Mouse (Mus musculus) midbrain, embryonic 11.5 days (tissue): ENCODE data around the gene Uck2. TPM values are rescaled to one million over a fixed set of nuclear protein-coding genes. Genes with fewer than 3 reads are reported as not detected.

Experiments
- ATAC-seq: fragments of 200-750 bp; cut with Nextera tagmentation; 2 replicates; pipeline ENCODE4 v1.8.0; 2017; ENCODE audit warnings: moderate TSS enrichment, moderate library complexity; ENCODE audit not compliant: low FRiP score
- DNase-seq: peaks from one replicate; pipeline ENCODE4 v3.0.0; 2015; ENCODE audit warnings: low spot score; ENCODE audit errors: missing footprints
- H3K27ac ChIP-seq: fragments of 300-500 bp; sonication (generic); 2 replicates; pipeline ENCODE4 v1.5.1; 2014; ENCODE audit warnings: low read depth, low read length
- H3K27me3 ChIP-seq: fragments of 300-500 bp; sonication (generic); 2 replicates; pipeline ENCODE4 v1.6.1; 2014; ENCODE audit warnings: mild to moderate bottlenecking, low read length, moderate library complexity, mixed read lengths; ENCODE audit not compliant: control insufficient read depth, insufficient read depth
- H3K36me3 ChIP-seq: fragments of 300-500 bp; sonication (generic); 2 replicates; pipeline ENCODE4 v1.6.1; 2014; ENCODE audit warnings: mild to moderate bottlenecking, low read length, moderate library complexity, mixed read lengths; ENCODE audit not compliant: control insufficient read depth, insufficient read depth
- H3K4me1 ChIP-seq: fragments of 300-500 bp; sonication (generic); 2 replicates; pipeline ENCODE4 v1.6.1; 2014; ENCODE audit warnings: low read length; ENCODE audit not compliant: control insufficient read depth, insufficient read depth
- H3K4me2 ChIP-seq: fragments of 300-500 bp; sonication (generic); 2 replicates; pipeline ENCODE4 v1.6.1; 2014; ENCODE audit warnings: mild to moderate bottlenecking, moderate library complexity
- H3K4me3 ChIP-seq: fragments of 300-500 bp; sonication (generic); 2 replicates; pipeline ENCODE4 v1.5.1; 2014; ENCODE audit warnings: low read depth, low read length
- H3K9ac ChIP-seq: fragments of 300-500 bp; sonication (generic); 2 replicates; pipeline ENCODE4 v1.6.1; 2014; ENCODE audit warnings: low read length
- H3K9me3 ChIP-seq: fragments of 300-500 bp; sonication (generic); 2 replicates; pipeline ENCODE4 v1.6.1; 2016; ENCODE audit warnings: low read length; ENCODE audit not compliant: control insufficient read depth
- WGBS: fragments of 180-500 bp; shearing (Covaris S2); extraction: QIAGEN DNeasy Blood & Tissue Kit; methylation state at CpG from one replicate; pipeline ENCODE4 v1.1.7; 2014; 5-methylcytosine and 5-hydroxymethylcytosine counted together
- polyA plus RNA-seq: library from polyadenylated mRNA; unstranded; fragments of >200 nt; fragmentation: Nextera tagmentation; extraction: Ambion mirVana; gene quantifications from 2 replicates; pipeline ENCODE4 v1.2.1, GENCODE M21; 2014

The Uck2 gene
- polyA plus RNA-seq, 1 experiment from 2014 or later: 113 TPM

DNA sequence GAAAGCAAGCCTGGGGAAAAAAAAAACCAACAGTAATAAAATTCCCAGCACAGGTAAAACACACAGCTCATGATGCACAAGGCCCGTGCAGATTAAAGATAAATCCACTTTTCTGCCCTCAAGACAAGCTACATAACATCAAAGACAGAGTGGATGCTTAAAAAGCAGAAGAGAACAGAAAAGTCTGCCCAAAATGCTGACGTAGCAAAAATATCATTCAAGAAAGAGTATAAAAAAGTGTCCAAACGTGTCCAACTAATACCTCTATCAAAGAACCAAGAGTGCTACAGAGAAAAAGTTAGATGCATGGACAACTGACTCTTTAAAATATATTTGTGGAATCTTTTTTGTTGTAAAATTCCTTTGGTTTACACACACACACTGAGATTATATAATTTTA, 69.7 kb downstream of the Uck2 start:
- 83% methylated on average over 3 of the region's 3 CpGs for WGBS
- H3K4me2 ChIP-seq: no peak overlapping the region
- no peak overlapping the region for H3K9ac ChIP-seq
- H3K4me3 ChIP-seq: no peak overlapping the region
- no peaks in the 10 kb centered on the region for H3K36me3 ChIP-seq
- H3K27me3 ChIP-seq: no peaks in the 10 kb centered on the region
- DNase-seq (no peak), ATAC-seq (no peak)
- H3K27ac ChIP-seq: no peak overlapping the region
- no peaks in the 10 kb centered on the region for H3K4me1 ChIP-seq
- H3K9me3 ChIP-seq: no peaks in the 10 kb centered on the region

DNA sequence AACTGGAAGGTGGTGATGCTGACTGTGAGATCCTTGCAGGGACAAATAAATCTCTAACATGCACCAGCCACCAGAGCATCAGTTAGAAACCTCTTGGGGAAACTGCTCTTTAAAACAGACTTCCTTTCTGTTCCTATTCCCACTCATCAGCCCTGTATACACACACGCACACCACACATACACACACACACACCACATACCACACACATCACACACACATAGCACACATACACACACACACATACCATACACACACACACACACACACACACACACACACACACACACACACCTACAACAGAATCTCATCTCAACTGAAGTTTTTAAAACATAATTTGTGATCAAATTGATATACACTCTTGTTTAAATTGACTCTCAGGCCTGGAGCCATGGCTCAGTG, 72.4 kb downstream of the Uck2 start:
- Histone ChIP-seq H3K9ac (no peak overlapping the region), H3K36me3 (no peaks in the 10 kb centered on the region), H3K9me3 (no peaks in the 10 kb centered on the region), H3K27ac (no peak overlapping the region), H3K4me1 (no peaks in the 10 kb centered on the region), H3K27me3 (no peaks in the 10 kb centered on the region), H3K4me2 (no peak overlapping the region), H3K4me3 (no peak overlapping the region)
- DNase-seq (no peak), ATAC-seq (no peak)
- 100% methylated on average over 1 of the region's 1 CpGs for WGBS

DNA sequence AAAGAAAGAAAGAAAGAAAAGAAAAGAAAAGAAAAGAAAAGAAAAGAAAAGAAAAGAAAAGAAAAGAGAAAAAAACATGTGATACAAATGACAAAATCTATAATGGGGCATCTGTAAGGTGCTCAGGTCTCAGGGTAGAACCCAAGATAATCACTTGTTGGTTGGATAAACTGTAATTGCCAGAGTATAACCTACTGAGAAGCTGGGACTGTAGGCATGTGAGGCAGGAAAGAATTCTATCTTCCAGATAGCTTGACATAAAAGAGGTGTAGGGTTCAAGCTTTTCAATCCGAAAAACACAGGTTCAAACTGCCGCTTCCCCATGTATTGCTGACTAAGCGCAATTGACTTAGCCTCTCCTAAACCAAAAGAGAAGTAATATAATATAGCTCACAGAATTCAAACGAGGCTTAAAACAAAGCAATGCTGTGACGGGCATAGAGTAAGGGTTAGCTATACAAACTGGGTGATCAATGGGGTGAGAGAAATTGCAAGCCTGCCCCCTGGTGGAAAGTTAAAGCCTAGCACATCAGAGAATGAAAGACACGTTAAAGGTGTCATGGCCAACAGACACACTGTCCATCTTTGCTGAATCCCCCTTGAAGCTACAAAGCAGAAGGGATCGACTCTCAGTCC, 73.0 kb downstream of the Uck2 start:
- Histone ChIP-seq H3K4me3 (no peak overlapping the region), H3K9ac (no peak overlapping the region), H3K9me3 (no peaks in the 10 kb centered on the region), H3K27ac (no peak overlapping the region), H3K27me3 (no peaks in the 10 kb centered on the region), H3K4me2 (no peak overlapping the region), H3K4me1 (no peaks in the 10 kb centered on the region), H3K36me3 (no peaks in the 10 kb centered on the region)
- ATAC-seq (peak; percentile 77), DNase-seq (peak; percentile 93)
- whole genome bisulfite sequencing: 31% methylated on average over 7 of the region's 7 CpGs

DNA sequence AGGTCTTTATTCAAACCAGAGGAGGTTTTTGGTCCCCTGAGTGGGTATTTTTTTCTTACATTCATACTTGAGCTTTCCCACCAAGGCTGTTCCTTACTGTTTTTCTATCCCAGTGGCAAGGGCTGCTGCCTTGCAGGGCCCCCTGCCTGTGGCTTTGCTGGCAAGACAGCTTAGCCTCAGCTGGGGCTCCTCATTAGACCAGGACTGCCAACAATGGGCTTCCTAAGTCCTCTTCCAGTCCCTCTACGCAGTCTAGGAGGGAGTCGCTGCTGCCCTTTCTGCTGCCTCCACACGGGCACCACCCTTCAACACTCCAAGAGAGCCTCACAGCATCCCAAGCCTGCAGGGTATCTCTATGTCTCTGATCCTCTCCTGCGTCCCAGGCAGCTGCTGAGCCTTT, 76.3 kb downstream of the Uck2 start:
- H3K4me2 ChIP-seq: no peak overlapping the region
- DNase-seq (no peak), ATAC-seq (0 out of 2 replicates have a peak, but pooled peaks have one; percentile 7)
- H3K9ac ChIP-seq: no peak overlapping the region
- no peaks in the 10 kb centered on the region for H3K9me3 ChIP-seq
- H3K36me3 ChIP-seq: no peaks in the 10 kb centered on the region
- no peaks in the 10 kb centered on the region for H3K4me1 ChIP-seq
- H3K4me3 ChIP-seq: no peak overlapping the region
- H3K27me3 ChIP-seq: no peaks in the 10 kb centered on the region
- 13% methylated on average over 4 of the region's 4 CpGs for WGBS
- H3K27ac ChIP-seq: peak overlapping the region; percentile 44

DNA sequence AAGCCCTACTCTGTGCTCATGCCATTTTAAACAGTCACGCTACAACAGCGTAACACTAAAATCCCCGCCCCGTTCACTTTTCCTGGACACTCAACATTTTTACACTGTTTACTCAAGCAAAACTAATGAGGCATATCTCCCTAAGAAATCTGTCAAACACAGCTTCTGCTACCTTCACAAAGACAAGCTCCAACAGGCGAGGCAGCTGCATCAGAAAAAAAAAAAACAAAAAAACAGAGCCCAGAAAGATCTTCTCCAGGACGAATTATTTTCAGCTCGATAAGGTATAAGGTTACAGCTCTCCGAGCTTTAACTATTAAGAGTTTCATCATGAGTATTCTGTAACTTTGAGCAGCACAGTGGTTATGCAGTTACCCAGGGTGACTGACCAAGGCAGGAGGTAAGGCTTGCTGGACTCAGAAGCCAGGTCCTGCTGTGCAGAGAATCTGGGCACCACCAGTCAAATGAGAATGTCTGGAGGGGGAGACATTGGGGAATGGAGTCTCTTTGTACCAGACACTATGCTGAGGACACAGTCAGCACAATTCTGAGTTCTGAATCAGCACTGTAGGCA, 79.9 kb downstream of the Uck2 start:
- Histone ChIP-seq H3K36me3 (no peaks in the 10 kb centered on the region), H3K4me2 (no peak overlapping the region), H3K9me3 (no peaks in the 10 kb centered on the region), H3K27me3 (no peaks in the 10 kb centered on the region), H3K27ac (no peak overlapping the region), H3K4me1 (no peaks in the 10 kb centered on the region), H3K9ac (no peak overlapping the region), H3K4me3 (no peak overlapping the region)
- DNase-seq (no peak), ATAC-seq (no peak)
- 81% methylated on average over 8 of the region's 8 CpGs for WGBS

DNA sequence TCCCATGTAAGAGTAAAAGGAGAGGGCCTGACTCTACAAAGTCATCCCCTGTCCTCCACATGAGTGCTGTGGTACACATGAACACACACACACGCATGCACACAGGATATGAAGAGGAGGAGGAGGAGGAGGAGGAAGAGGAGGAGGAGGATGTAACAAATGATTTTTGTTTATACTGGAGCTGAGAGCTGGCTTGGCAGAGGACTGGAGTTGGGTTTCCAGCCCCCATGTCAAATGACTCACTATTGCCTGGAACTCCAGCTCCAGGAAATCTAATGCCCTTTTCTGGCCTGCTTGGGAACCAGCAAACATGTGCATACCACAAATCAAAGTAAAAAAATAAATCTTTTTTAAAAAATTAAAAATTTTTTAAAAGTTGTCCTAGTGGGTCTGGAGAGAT, 80.7 kb downstream of the Uck2 start:
- Histone ChIP-seq H3K36me3 (no peaks in the 10 kb centered on the region), H3K27me3 (no peaks in the 10 kb centered on the region), H3K4me3 (no peak overlapping the region), H3K4me2 (no peak overlapping the region), H3K4me1 (no peaks in the 10 kb centered on the region), H3K9ac (no peak overlapping the region), H3K9me3 (no peaks in the 10 kb centered on the region), H3K27ac (no peak overlapping the region)
- WGBS: 100% methylated on average over 1 of the region's 1 CpGs
- ATAC-seq: no peak
- no peak for DNase-seq

DNA sequence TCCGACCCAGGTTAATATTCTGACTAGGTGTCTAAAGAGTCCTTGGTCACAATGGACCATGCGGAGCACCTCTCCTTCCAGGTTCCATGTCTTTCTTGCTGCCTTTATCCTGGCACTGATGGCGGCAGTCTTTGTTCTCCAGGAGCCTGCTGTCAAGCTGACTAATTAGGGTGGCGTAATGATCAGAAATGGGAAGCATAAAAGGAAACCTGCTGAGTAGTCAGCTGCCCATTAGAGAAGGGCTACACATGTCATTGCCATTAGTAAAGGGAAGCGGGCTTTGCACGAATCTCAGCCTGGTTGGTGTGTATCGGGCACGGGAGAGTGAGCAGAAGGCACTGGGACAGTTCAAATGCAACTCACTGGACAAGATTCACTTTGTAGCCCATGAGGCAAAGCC, 90.4 kb downstream of the Uck2 start:
- ATAC-seq: 0 out of 2 replicates have a peak, but pooled peaks have one; percentile 40
- H3K4me3 ChIP-seq: no peak overlapping the region
- no peak overlapping the region for H3K27ac ChIP-seq
- no peaks in the 10 kb centered on the region for H3K4me1 ChIP-seq
- H3K36me3 ChIP-seq: no peaks in the 10 kb centered on the region
- no peak overlapping the region for H3K9ac ChIP-seq
- H3K9me3 ChIP-seq: no peaks in the 10 kb centered on the region
- 75% methylated on average over 8 of the region's 8 CpGs for WGBS
- DNase-seq: no peak
- H3K27me3 ChIP-seq: no peaks in the 10 kb centered on the region
- no peak overlapping the region for H3K4me2 ChIP-seq

DNA sequence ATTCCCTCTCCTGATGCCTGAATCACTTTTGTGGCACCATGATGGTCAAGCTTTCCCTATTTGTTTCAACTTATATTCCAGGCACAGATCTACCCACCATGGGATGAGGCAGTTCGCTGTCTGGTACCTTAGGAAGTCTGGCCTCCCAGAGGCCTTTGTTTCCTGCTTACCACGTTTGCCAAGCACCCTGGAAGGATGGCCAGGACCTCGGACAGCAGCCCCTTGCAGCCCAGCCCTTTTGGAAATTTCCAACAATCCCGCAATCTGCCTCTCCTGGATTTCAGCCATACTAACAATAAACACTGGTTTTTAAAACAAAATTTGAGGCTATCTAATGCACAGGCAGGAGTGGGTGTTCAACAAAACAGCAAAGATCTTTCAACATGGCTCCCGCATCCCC, 97.3 kb downstream of the Uck2 start:
- no peaks in the 10 kb centered on the region for H3K9me3 ChIP-seq
- H3K4me2 ChIP-seq: no peak overlapping the region
- H3K27ac ChIP-seq: no peak overlapping the region
- no peaks in the 10 kb centered on the region for H3K27me3 ChIP-seq
- 42% methylated on average over 5 of the region's 5 CpGs for WGBS
- no peaks in the 10 kb centered on the region for H3K4me1 ChIP-seq
- H3K9ac ChIP-seq: no peak overlapping the region
- ATAC-seq: no peak
- no peak for DNase-seq
- H3K4me3 ChIP-seq: no peak overlapping the region
- H3K36me3 ChIP-seq: no peaks in the 10 kb centered on the region

DNA sequence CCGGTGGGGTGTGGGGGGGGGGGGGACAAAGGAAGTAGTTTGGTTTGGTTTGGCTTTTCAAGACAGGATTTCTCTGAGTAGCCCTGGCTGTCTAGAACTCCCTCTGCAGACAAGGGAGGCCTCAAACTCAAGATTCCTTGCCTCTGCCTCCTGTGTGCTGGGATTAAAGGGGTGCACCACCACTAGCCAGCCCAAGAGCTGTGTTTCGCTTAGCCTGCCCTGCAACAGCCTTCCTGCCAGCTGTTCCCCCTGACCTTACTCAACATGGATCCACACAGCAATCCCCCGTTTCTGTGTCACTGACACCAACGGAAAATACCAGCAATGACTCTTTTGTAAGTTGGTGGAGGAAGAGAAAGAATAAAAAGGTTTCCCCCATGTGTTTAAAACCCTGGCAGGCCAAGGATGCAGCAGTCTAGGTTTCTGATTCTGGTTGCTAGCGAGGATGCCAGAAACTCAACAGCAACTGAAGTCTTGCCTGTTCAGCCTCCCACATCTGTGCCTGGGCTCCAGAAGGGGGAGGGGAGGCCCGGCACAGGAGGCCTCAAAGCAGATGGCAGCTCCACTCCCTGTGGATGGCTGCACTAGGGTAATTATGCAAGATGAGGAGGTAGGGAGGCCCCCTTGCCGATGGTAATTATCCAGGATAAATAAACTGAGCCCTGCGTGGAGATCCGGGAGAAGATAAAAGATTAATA, 103.1 kb downstream of the Uck2 start:
- no peak overlapping the region for H3K4me2 ChIP-seq
- DNase-seq (peak; percentile 89), ATAC-seq (peak; percentile 93)
- peaks cover 2% of the 10 kb centered on the region; the same call in 1 of the 2 replicates for H3K4me1 ChIP-seq
- peak overlapping the region; percentile 71 for H3K27ac ChIP-seq
- no peak overlapping the region for H3K9ac ChIP-seq
- H3K4me3 ChIP-seq: no peak overlapping the region
- no peaks in the 10 kb centered on the region for H3K36me3 ChIP-seq
- WGBS: 31% methylated on average over 9 of the region's 9 CpGs
- H3K27me3 ChIP-seq: no peaks in the 10 kb centered on the region
- no peaks in the 10 kb centered on the region for H3K9me3 ChIP-seq
